Comparison of ENCODE assay signal across 25 mouse cellular contexts in the genomic region with DNA sequence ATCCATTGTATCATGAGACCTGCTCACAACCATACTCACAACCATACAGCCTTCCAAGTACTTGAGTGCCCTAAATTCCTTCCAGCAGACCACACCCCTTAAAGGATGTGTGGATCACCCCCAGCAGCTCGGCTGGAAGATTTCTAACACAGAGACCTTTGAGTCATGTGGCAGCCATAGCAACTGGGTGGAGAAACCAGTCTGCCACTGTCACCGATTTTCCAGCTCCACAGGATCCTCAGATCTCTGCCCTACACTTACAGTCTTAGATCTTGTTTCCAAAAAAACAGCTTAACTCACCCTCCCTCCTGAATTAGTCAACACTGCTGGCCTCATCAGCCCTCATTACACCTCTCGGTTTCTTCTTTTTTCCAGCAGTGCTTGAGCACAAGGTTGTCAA.
DNase-seq lines count a peak whose midpoint lies in the region; ATAC-seq and TF ChIP-seq lines count a peak whose summit lies in the region.
"Had no signal": no experiment of that assay in that cellular context is flagged by ENCODE, and none has a peak within 500 bp of the region (broad histone marks: within the 10 kb centered on the region; RNA-seq: fewer than 3 reads in every experiment).

No protein-coding gene starts in this region.

- no peaks in the 10 kb centered on the region for H3K36me3 ChIP-seq in kidney, embryonic 14.5 days (ENCODE audit: control insufficient read depth, insufficient read depth, low read length)
- H3K36me3 ChIP-seq in stomach, embryonic 16.5 days (ENCODE audit: control insufficient read depth, insufficient read depth, low read length): no peaks in the 10 kb centered on the region
- no peaks in the 10 kb centered on the region for H3K36me3 ChIP-seq in stomach, postnatal 0 days (ENCODE audit: control insufficient read depth, insufficient read depth, low read length)
- H3K36me3 ChIP-seq: embryonic facial prominence, embryonic 13.5 days; forebrain, embryonic 10.5 days; heart, embryonic 12.5 days; limb, embryonic 13.5 days; liver, embryonic 12.5 days; midbrain, embryonic 12.5 days had no signal

- no peak for TF ChIP-seq EP300 in stomach, postnatal 0 days (optimal IDR thresholded peaks at IDR 0.05)

- intact Hi-C loops in left cerebral cortex, postnatal 25 days (cut with DNase I): no loop called here

- H3K9me3 ChIP-seq in kidney, embryonic 14.5 days (ENCODE audit: control insufficient read depth, low read length): no peaks in the 10 kb centered on the region
- no peaks in the 10 kb centered on the region for H3K9me3 ChIP-seq in stomach, embryonic 16.5 days (replicated peaks; ENCODE audit: control insufficient read depth, low read length)
- no peaks in the 10 kb centered on the region for H3K9me3 ChIP-seq in stomach, postnatal 0 days (ENCODE audit: control insufficient read depth, low read length)
- H3K9me3 ChIP-seq: embryonic facial prominence, embryonic 13.5 days; forebrain, embryonic 10.5 days; heart, embryonic 12.5 days; limb, embryonic 13.5 days; liver, embryonic 12.5 days; midbrain, embryonic 12.5 days had no signal

- no peak for TF ChIP-seq CTCF in stomach, postnatal 0 days (IDR thresholded peaks at IDR 0.05; ENCODE audit: low read depth)

- no peak overlapping the region for H3K9ac ChIP-seq in kidney, embryonic 14.5 days (ENCODE audit: low read depth, low read length)
- H3K9ac ChIP-seq in stomach, embryonic 16.5 days (ENCODE audit: low read length): no peak overlapping the region
- no peak overlapping the region for H3K9ac ChIP-seq in stomach, postnatal 0 days (ENCODE audit: low read length)
- H3K9ac ChIP-seq: embryonic facial prominence, embryonic 13.5 days; heart, embryonic 12.5 days; limb, embryonic 13.5 days; liver, embryonic 12.5 days; midbrain, embryonic 12.5 days had no signal

- no peak overlapping the region for H3K4me2 ChIP-seq in kidney, embryonic 14.5 days (replicated peaks; ENCODE audit: low read depth, low read length)
- H3K4me2 ChIP-seq in stomach, embryonic 16.5 days (ENCODE audit: low read depth, low read length): no peak overlapping the region
- H3K4me2 ChIP-seq in stomach, postnatal 0 days (replicated peaks; ENCODE audit: low read depth): no peak overlapping the region
- H3K4me2 ChIP-seq: embryonic facial prominence, embryonic 13.5 days; heart, embryonic 12.5 days; limb, embryonic 13.5 days; liver, embryonic 12.5 days; midbrain, embryonic 12.5 days had no signal

- H3K27ac ChIP-seq in kidney, embryonic 14.5 days (ENCODE audit: low read depth, low read length): no peak overlapping the region
- H3K27ac ChIP-seq in stomach, embryonic 16.5 days (ENCODE audit: low read length): no peak overlapping the region
- H3K27ac ChIP-seq in stomach, postnatal 0 days (replicated peaks): no peak overlapping the region
- H3K27ac ChIP-seq: embryonic facial prominence, embryonic 13.5 days; forebrain, embryonic 10.5 days; limb, embryonic 13.5 days; liver, embryonic 12.5 days; midbrain, embryonic 12.5 days had no signal

- ATAC-seq in kidney, embryonic 14.5 days (ENCODE audit: low FRiP score, low TSS enrichment): peak; percentile 29; the same call in 1 of the 2 replicates
- ATAC-seq in stomach, embryonic 16.5 days (ENCODE audit: insufficient read depth, low FRiP score): 0 out of 2 replicates have a peak, but pooled peaks have one; percentile 25
- no peak for ATAC-seq in stomach, postnatal 0 days (ENCODE audit: low FRiP score, low TSS enrichment)
- ATAC-seq: inflammation-experienced regulatory T-cells, adult 6 months; liver, embryonic 12.5 days had no signal

- DNase-seq in kidney, adult 9 months: no peak
- DNase-seq in stomach, postnatal 0 days (ENCODE audit: low spot score): no peak
- DNase-seq in brain, adult 2 months (ENCODE audit: low read depth, low spot score): peak; percentile 59
- DNase-seq in thymus, postnatal 10 days (ENCODE audit: low spot score in 2 of 2): no peak
- no peak for DNase-seq in left cerebral cortex, postnatal 25 days (ENCODE audit: low spot score in 2 of 2)
- DNase-seq: adrenal gland, postnatal 36 days; cerebellum, adult 11 months; cerebellum, adult 9-11 months; gastrocnemius, postnatal 25 days; heart, adult 18-20 months; heart, postnatal 10 days; kidney, adult 2 months; kidney, postnatal 4 days; lung, adult 18-20 months; thymus, postnatal 14 days had no signal

- peaks cover 10% of the 10 kb centered on the region; the same call in 1 of the 2 replicates for H3K4me1 ChIP-seq in kidney, embryonic 14.5 days (ENCODE audit: control insufficient read depth, insufficient read depth, low read length)
- no peaks in the 10 kb centered on the region for H3K4me1 ChIP-seq in stomach, embryonic 16.5 days (ENCODE audit: control insufficient read depth, insufficient read depth, low read length)
- H3K4me1 ChIP-seq in stomach, postnatal 0 days (replicated peaks; ENCODE audit: control insufficient read depth, insufficient read depth): no peaks in the 10 kb centered on the region
- H3K4me1 ChIP-seq: liver, embryonic 12.5 days had no signal

- H3K27me3 ChIP-seq in kidney, embryonic 14.5 days (ENCODE audit: control insufficient read depth, insufficient read depth, low read length): no peaks in the 10 kb centered on the region
- no peaks in the 10 kb centered on the region for H3K27me3 ChIP-seq in stomach, embryonic 16.5 days (ENCODE audit: control insufficient read depth, insufficient read depth, low read length)
- H3K27me3 ChIP-seq in stomach, postnatal 0 days (ENCODE audit: control insufficient read depth, insufficient read depth, low read length): no peaks in the 10 kb centered on the region
- H3K27me3 ChIP-seq: embryonic facial prominence, embryonic 13.5 days; heart, embryonic 12.5 days; limb, embryonic 13.5 days; liver, embryonic 12.5 days; midbrain, embryonic 12.5 days had no signal

- H3K4me3 ChIP-seq in kidney, embryonic 14.5 days (ENCODE audit: low read length): no peak overlapping the region
- H3K4me3 ChIP-seq in stomach, embryonic 16.5 days (replicated peaks; ENCODE audit: low read length): no peak overlapping the region
- H3K4me3 ChIP-seq in stomach, postnatal 0 days (ENCODE audit: low read depth, low read length): no peak overlapping the region
- H3K4me3 ChIP-seq: embryonic facial prominence, embryonic 13.5 days; forebrain, embryonic 10.5 days; heart, embryonic 12.5 days; limb, embryonic 13.5 days; liver, embryonic 12.5 days; midbrain, embryonic 12.5 days; myocyte had no signal

- WGBS in kidney, embryonic 14.5 days: 20% methylated on average over 3 of the region's 3 CpGs
- WGBS in stomach, embryonic 16.5 days: 34% methylated on average over 3 of the region's 3 CpGs
- WGBS in stomach, postnatal 0 days: 35% methylated on average over 3 of the region's 3 CpGs
